Mouse (Mus musculus) thymus, postnatal 25 days (tissue): Measurements from ENCODE around the gene Cdh22.

Experiments used
- DNase-seq: peaks from one replicate; pipeline ENCODE4 v3.0.0; 2022

Cdh22 gene

DNA sequence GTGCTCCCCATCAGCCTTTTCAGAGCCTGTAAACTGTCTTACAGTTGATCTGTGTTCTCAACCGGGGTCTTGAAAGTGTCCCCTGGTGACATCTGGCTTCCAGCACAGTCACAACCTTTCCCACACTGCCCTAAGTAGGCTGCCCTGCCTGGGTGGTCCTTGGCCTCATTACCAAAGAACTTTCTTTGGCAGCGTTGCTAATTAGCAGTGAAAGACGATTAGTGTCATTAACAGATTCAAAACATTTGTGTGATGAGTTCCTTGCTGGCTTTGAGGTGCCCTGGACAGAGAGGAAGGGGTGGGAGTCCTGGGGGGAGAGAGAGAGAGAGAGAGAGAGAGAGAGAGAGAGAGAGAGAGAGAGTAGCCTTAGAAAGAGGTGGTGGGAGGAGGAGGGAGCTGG is 14.3 kb upstream of the Cdh22 start:
- DNase-seq, result no peak

DNA sequence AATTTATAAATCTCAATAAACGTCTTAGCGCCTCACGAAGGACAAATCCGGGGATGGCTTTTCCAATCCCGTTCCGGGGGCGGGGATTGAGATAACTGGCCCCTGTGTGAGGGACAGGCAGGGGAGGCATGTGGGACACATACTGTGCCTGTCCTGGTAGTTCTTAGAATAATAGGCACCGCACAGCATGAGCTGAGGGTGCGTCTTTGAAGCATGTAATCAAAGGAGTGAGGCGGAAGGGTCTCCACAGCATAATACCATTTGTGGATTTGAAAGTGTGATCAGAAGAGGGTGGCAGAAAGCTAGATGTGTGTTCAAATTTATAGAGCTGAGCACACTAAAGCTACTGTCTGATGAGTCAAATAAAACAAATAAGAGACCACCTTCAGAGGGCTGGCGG is 11.7 kb upstream of the Cdh22 start:
- DNase-seq, result no peak

DNA sequence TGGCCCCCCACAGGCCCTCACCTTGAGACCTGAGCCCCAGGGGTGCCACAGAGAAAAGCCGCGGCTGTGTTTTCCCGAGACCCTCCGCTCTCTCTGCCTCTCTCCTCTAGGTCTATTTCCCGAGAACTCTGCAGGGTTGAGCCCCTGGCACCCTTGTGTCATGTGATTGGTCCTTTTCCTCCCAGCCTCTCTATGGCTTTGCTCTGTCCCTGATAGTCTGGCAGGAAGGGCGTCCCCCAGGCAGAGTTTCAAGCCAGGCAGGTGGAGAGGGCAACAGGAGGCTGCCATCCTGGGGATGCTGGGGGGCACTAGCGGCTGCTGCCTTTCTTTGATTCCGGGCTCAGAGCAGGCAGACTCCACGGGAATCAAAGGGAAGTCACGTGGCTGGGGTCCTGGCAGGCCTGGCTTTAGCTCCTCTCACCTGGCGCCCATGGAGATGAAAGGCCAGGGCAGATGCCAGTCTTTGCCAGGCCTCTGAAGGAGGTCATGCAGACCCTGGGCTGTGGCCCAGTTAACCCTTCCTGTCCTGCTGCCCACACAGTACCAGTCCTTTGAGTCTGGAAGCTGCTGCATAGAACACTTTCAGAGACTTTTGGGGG is 8.6 kb upstream of the Cdh22 start:
- DNase-seq, result no peak

DNA sequence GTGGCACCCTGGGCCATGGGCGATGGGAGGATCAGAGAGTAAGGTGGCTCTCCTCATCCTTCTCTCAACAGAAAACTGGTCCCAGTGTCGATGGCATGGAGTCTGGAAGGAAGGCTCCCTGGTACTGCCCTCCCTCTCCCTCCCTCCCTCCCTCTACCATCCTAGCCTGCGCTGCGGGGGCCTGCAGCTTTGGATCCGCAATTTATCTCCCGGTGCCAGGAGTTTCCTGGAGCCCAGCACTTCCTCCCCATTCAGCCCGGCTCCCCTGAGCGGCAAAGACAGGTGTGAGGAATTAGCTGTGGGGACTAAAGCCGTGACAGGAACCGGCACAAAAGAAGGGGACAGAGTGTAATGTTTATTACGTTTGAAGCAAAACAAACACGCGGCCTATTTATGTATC is 7.9 kb upstream of the Cdh22 start:
- DNase-seq, result no peak

DNA sequence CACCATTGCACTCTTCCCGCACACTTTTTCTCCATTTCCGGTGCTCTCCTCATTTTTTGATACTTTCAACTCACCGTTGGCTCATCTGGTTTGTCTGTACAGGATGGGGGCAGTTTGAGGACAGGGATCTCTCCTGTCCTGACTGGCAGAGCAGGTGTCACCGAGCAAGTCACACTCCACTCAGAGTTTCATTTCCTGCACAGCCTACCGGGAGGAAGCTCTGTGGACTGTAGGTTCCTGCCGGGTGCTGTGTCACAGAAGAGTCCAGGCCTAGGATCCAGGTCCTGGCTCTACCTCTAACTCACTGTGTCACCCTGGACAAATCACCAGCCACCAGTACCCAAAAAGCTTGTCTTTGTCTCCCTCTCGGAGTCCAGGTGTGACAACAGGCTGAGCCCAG is 7.1 kb upstream of the Cdh22 start:
- DNase-seq, result no peak

DNA sequence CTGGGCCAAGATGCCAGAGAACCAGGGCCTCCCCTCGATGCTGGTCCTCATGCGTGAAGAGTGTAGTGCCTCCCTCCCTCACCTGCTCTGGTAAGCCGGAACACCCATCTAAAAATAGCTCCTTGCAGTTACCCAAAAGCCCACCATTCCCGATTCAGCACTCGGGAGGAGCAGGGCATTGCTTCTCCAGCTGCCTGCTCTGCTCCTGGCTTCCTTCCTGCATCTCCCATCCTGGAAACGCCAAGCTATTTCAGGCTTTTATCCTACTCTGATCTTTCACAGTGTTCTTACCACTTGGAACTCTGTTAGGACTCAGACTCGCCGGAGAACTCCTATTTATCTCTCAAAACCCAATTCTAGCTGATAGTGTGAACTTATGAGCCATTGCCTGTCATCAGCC is 5.7 kb upstream of the Cdh22 start:
- no peak for DNase-seq

DNA sequence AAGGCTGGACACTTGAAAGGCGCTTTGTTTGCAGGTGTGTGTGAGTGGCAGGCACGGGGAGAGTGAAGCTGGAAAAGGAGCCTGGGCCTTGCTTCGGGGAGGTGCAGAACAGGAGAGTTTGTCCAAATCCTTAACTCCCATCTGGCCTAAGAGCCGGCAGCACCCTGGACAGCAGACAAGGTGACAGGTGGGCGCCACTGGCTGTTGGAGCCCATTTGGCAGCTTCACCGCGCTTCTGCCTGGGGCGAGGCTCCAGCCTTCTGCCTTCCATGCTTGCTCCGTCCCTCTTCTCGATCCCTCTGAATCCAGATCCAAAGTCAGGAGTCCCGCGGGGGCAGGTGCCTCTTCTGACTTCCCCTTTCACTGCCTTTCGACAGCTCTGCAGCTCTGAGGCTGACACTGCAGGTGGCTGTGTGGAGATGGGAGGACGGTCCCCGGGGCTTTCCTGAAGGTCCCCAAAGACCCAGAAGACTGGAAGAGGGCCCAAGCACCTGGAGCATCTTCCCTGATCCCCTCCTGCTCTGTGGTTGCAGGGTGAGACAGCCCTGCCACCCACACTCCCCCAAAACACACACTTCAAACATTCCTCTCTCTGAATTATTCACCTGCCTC is 5.0 kb upstream of the Cdh22 start:
- DNase-seq, result no peak

DNA sequence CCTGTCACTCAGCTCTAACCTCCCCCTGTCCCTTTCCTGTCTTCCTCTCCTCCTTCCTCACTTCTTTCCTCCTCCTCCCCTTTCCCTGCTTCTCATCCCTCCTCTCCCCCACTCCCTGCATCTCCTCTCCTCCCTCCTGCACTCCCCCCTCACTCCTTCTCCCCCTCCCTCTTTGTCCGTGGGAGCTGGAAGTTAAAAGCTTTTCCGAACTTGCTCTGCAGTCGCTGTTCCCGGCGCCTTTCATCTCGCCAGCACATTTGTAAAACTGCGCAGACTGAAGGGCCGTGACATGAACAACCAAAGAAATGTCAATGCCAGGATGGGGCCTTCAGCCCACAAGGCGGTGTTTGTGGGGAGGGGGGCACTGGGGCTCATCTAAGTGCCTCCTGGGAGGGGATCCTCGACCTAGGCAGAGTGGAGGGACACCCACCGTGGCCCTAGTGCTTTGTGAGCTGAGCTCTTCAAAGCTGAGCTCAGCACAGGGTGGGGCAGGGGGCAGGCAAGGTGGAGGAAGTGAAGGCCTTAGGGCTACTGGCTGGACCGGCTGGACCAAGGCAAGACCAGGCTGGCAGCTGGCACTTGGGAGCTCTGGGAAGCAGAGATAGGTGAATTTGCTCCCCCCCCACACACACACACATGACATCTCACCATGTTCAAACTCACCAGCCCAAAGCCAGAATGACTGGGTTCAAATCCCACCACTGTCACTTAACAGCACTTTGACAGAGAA is 3.9 kb upstream of the Cdh22 start:
- no peak for DNase-seq

DNA sequence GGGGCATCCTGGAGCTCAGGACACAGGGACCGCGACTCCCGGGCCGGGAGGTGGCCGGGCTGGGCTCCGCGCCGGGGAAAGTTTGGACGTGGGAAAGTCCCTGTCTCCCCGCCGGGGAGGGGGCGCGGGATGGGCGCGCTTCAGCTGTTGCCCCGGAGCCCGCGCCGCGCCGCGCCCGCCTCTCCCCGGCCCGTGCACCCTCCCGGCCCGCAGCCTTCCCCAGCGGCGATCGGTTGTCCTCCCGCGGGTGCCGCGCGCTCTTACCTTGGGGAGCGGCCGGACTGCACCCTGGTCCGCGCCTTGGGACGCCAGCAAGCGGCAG is 401 bp downstream of the Cdh22 start:
- no peak for DNase-seq

DNA sequence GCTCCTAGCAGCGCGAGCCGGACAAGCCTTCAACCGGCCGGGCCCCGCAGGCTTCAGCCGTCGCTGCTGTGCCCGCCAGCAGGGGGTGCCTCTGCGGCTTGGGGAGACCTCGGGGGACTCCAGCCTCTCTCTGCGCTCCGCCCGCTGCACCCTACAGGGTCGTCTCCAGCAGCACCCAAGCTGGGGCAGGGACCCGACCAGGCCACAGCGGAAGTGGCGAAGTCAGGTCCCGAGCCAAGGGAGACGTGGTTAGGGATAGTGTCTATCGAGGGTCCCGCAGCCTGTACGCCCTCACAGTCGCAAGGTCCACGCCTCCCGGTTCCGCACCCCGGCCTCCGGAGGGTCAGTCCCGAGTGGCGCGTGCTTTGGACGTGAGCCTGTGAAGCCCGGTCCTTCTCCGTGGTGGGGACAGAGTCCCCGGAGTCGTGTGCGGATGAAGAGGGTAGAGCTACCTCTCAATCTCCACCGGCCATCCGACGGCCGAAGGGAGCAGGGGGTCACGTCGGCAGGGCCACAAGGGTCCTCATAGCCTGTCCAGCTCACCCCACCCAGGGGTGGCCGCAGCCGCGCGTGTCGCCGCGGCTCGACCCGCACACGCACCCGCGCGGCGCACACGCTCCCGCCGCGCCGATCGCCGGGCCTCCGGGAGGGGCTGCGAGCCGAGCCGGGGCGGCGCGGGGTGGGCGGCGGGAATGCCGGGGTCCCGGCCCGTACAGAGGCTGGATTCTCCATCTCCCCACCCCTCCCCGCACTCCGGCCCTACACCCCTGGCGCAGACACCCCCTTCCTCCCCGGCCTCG is 962 bp downstream of the Cdh22 start:
- DNase-seq, result peak; percentile 48

DNA sequence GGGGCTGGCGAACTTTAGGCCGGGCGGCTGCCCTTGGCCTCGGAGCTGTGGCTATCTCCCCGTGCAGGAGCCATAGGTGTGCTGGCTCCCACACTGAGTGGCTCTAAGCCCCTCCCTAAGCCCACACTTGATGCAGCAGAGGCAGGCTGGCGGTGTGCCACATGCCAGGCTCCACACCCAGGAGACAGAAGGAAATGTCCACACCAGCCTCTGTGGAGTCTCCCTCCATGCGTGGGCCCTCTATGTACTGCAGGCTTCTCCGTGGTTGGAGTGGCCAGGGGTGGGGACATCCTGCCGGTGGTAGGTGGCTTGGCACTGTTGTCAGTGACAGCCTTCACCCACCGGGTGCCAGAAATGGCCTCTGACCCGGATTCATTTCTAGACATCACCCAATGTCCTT is 5.6 kb downstream of the Cdh22 start:
- no peak for DNase-seq

DNA sequence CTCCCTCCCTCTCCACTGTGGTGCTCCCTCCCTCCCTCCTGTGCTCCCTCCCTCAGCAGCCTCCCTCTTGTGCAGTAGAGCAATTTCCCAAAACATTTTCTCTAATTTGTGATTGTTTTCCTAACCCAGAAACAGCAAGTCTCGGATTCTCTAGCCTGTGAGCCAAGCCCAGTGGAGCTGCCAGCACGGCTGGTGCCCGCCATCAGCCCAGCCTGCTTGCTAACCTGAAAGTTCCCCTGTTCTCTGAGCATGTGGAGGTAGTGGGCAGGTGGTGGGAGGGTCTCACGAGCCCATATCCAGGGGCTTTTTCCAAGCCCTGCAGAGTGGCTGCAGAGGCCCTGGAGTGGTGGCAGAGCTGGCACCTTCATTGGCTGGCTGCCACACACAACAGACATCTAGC is 10.8 kb downstream of the Cdh22 start:
- no peak for DNase-seq

DNA sequence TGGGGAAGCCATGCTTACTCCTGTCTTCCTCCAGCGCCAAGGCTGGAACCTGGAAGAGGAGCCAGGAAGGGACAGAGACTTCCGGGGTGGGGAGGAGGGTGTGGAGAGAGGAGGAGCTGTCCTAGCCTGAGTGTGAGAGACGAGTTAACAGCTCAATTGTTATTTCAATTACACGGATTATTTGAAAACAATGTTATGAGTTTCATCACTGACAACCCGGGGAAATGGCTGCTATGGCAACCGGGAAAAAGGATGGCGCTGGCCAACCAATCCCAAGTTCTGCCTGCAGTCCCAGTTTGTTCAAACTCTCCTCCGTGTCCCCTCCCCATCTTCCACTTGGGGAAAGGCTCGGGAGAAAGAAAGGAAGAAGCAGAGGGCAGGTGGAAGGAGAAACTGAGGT is 12.7 kb downstream of the Cdh22 start:
- no peak for DNase-seq

DNA sequence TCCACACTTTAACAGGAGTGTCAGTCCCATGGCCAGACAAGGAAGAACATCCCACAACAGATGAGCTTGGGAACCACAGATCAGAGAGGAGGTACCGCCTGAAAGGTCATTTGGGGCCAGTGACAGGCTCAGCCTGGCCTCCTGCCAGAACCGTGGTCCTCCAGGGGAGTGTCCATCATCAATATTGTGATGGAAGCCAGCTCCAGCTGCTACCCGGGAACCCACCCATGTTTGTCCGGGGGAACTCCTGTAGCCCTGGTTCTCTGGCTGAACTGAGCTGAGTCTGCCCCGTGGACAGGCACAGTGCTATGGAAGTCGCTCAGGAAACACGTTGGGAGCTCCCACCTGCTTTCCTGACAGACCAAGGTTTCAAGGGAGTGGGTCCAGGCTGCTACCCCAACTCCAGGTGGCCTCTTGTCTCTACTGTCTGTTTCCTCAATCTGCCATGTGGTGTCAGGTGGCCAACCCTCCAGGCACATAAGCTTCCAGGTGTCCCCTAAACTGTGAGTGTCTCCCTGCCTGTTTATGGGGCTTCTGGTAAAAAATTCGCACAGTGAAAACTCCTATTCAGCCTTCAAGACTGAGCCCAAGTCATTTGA is 14.2 kb downstream of the Cdh22 start:
- no peak for DNase-seq

DNA sequence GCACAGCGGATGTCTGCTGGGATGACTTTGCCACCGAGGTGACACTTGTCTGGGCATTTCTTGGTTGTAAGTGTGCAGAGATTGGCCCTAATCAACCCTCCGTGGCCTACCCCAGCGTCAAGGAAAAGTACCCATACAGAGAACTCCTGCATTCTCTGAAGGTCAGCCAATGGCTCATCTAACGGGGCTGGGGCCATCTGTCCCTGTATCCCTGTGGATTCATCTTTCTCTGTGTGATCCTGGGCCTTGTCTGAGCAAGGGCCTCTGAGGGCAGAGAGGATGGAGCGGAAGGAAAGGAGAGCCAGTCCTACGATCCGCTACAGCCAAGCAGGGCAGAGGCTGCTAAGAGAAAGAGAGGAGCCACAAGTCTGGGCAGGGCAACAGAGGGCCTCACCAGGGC is 15.7 kb downstream of the Cdh22 start:
- DNase-seq, result no peak

DNA sequence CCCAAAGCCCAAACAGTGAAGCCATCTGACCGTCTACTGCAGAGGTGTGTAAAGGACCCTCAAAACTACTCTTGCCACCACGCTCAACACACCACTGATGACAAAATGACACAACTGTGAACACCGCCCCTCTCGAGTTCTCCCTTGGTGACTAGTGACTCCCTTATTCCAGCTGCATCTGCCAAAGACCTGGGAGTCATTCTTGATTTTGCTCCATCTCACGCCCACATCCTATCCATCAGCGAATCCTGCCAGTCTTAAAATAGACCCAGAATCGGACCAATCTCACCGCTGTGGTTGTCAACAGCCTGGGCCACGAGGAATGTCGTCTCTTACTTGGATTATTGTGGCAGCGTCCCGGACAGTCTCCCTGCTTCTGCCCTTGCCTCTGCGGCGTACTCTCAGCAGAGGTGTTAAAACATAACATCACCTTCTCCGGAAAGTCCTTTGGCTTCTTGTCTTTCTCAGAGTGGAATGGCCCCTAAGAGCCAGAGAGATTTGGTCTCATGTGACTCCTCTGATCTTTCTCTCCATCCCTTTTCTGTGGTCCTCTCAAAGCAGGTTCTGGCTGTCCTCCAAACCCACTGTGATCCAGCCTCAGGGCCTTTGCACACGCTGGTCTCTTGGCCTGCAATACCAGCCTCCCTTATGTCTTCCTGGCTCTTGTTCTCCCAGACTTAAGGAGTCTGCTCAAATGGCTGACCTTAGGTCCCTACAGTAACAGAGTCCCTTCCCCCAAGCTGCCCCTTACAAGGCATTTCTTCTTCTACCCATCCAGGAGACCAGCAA is 17.1 kb downstream of the Cdh22 start:
- no peak for DNase-seq

DNA sequence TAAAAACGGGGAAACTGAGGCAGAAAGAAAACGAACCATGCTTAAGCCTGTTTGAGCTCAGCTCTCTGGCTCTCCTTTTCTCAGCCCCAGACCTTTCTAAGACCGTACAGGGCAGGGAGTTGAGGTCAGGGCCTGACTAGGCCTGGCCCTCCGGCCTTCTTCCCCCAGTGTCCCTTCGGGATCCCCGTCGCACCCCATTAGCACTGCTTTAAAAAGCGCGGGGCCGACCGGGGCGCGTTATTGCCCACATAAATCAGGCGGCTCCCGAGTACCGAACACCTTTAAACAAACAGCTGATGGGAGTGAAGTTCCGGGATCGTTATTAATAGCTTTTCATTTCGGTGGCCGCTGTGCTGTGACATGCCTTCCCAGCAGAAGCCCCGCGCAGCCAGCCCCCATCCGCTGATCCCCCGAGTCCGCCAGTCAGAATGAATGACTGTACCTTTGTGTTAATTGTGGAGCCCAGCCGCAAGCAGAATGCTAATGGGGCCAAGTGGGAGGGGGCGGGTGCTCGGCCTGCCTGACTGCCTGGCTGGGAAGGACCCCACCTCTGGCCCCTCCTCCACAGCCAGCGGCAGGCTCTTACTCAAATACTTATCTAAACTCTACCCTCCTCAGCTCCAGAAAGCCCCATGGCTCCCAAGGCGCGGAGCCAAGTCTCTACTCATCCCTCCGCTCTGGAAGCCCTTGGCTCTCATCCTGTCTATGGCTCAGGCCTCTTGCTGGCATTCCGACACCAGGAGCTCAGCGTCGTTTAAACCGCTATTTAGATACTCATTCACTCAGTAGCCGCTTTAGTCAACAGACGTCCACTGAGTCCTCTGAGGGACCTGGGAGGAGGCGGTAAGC is 19.3 kb downstream of the Cdh22 start:
- no peak for DNase-seq

DNA sequence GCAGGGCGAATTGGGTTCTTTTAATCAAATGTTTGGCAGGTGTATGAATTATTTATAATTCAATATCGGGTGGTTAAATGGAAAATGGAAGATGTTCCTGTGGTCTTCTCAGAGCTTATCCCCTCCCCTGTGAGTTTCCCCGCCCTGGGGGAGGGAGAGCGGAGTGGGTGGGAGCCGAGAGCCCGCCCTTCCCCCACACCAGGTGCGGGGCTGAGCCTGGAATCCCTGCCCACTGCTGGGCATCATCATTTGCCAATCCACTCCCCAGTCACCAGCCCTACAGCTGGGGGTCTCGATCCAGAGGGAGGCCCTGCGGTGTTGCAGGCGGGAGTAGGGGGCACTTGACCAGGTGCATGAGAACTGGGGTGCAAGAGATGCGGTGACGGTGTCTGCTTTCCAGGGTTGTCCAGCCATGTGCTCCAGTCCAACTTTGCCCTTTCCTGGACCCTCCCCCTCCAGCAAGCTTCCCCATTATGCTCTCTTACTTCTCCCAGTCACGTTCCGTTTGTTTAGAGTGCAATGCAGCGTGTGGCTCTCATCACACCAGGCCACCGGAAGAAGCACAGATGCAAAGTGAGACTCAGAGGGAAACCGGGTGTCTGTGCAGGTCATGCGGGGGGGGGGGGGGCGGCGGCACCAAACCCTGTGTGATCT is 23.1 kb downstream of the Cdh22 start:
- DNase-seq, result no peak

DNA sequence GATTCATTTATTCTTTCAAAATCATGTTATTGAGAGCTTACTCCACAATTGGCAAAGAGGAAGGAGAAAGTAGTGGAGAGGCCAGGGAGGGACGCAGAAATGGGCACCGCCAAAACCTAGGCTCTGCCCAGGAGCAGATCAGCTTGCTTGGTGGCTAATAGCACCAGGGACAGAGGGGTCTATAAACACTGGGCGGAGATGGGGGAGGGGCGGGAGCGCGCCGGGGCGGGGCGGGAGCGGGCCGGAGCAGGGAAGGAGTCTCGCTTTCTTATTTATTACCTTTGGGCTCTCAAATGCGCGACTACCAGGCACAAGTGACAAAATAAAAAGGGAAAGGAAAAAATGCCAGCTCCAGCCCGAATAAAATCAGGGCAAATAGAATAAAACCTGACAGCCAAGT is 23.7 kb downstream of the Cdh22 start:
- no peak for DNase-seq

DNA sequence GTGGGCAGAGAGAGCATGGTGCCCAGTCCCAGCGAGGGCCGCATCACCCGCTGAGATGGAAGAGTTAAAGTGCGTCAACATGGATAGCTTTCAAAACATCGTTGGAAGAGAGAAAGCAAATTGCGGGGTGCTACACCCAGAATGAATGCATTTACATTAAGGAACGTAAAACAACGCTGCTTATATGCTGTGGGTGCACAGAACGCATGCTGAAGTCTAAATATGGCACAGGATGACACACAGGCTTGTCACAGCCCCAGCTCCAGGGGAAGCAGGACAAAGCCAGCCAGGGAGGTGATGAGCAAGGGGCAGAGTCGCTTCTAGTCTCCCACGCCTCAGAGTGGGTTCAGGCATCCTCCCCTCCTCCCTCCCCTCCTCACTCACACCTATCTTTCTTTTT is 27.0 kb downstream of the Cdh22 start:
- DNase-seq, result no peak

DNA sequence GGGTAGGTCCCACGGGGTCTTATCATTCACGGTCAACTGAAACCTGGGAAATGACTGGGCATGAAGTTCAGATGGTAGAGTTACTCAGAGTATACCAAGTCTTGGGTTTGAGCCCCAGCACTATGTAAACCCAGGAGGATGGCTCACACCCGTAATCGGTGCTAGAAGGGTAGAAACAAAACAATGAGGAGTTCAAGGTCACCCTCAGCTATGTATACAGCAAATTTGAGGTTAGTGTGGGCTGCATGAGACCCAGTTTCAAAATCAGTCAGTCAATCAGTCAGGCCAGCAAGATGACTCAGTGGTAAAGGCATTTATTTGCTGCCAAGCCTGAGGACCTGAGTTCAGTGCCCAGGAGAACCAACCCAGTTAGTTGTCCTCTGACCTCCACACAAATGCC is 27.6 kb downstream of the Cdh22 start:
- DNase-seq, result no peak
